Mouse (Mus musculus): ENCODE measurements around the gene Kalrn.
A peak's percentile ranks its signal among the peaks of the same experiment; 100 is the strongest.

The Kalrn gene

DNA sequence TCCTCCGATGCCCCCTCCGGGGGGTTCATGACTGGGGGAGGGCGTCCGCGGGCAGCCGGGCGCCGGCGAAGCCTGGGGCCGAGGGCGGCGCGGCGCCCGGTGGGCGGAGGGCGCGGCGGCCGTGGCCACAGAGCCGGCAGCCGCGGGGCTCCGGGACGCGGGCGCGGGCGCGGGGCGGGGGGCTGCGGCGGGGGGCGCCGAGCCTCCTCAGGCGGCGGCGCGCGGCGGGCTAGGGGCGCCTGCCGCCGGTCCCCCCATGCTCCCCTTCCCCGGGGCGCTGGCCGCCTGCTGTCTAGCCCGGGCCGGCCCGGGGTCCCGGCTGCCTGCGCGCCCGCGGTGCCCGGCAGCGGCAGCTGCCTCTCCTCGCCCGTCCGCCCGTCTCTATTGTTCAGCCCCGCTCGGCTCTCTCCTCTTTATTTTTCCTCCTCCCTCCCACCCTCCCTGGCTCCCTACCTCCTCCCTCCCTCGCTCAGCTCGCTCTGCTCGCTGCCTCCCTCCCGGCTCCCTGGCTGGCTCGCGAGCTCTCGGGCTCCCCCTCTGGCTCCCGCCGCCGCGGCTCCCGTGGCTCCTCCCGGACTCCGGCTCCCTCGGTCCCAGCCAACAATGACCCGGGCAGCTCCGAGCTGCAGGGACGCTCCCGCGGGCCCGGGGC, at the start of gene Kalrn:
Gene Kalrn (minus strand): TSS at position 382 of the 652 bp plus-strand sequence.
- peak; percentile 79 for DNase-seq (ENCODE audit: low spot score in 2 of 2)

DNA sequence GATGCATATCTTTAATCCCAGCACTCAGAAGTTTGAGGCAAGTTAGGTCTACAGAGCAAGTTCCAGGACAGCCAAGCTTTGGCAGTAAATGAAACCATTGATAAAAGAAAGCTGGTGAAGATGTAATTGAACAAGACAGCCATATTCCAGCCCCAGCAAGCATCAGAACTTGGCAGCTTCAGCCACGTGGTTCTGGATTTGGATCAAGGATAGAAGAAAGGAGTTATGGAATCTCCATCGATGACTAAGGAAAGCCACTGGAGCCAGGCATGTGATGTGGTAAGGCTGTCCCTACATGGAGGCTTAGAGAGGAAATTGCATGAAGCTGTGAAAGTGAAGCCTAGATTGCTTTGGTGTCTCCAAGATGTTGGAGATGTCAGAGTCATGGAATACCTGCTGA, 40.7 kb upstream of the Kalrn start:
- DNase-seq (ENCODE audit: low spot score in 2 of 2) = no peak

DNA sequence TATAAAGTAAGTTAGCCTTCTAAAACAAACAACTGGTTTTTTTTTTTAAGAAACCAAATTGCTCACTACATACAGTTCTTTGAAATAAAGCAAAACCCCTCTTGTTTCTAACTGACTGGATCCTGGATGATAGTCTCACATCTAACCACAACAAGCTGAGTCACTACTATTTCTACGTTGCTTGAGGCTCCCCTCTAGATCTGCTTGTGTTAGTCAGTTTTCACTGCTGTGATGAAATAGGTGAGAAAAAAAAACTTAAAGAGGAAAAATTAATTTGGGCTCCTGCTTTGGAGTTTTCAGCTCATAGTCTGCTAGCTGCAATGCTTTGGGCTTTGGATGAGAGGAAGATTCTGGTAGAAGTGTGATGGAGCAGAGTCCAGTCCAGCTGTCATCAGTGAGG, 36.8 kb upstream of the Kalrn start:
- DNase-seq (ENCODE audit: low spot score in 2 of 2) = no peak

DNA sequence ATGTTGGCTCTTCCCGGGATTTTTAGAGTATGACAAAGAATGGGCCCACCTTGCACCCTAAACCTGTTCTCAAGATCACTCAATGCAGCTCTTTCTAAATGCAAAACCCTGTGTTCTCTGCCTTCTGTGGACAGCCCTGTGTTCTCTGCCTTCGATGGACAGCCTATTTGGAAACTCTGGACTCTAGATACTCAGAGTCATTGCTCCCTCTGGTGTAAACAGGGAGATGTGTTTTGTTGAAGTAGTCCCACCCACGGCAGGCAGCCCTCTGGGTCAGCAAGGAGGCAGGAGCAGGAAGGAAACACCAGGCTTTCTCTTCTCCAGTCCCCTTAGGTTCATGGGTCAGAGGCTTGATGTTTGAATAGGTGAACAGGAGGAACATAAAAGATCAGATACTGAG, 32.3 kb upstream of the Kalrn start:
- DNase-seq (ENCODE audit: low spot score in 2 of 2) = no peak

DNA sequence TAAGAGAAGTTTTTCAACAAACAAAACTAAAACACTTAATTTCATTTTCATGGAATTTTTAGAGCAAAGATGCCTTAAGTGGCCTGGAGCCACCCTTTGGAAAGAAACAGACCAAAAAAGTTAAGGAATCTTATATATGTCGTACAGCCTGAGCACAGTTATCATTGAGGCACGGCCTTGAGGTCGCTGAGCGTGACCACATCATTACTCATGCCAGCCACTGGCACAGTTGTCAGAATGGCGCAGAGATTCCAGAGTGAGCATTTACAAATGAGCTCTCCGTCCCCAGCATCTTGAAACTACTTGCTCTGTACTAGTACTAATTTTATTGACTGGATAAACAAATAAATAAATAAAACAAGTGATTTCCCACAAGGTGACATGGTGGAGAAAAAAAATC, 30.5 kb upstream of the Kalrn start:
- no peak for DNase-seq (ENCODE audit: low spot score in 2 of 2)

DNA sequence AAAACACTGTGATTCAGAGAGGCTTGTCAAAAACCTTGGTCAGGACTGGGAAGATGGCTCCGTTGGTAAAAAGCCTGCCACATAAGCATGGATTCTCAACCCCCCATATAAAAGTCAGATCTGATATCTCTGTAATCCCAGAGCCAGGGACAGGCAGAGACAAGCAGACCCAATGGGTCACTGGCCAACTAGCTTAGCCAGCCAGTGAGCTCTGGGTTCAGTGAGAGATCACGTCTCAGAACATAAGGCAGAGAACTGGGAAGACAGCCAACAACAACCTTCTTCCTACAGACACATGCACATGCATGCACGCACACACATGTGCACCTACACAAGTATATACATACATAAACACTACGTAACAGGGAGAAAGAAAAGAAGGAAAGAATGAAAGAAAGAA, 29.7 kb upstream of the Kalrn start:
- no peak for DNase-seq (ENCODE audit: low spot score in 2 of 2)

DNA sequence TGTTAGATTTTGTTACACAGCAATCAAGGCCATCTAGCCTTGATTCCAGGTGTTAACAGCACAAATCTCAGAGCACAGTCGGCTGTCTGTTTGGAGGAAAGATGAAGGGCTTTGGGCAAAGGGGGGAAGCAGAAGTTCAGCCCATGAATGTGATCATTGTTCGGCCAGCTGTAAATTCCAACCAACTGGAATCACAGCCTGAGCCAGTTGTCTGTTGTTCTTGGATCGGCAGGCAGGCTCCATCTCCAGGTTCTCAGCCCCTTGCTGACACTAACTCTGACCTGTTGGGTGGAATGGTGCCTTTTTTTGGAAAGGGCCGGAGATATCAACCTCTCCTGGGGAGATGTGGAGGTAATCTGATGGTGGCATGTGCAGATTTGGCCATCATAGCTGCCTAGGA, 28.6 kb upstream of the Kalrn start:
- DNase-seq (ENCODE audit: low spot score in 2 of 2) = no peak

DNA sequence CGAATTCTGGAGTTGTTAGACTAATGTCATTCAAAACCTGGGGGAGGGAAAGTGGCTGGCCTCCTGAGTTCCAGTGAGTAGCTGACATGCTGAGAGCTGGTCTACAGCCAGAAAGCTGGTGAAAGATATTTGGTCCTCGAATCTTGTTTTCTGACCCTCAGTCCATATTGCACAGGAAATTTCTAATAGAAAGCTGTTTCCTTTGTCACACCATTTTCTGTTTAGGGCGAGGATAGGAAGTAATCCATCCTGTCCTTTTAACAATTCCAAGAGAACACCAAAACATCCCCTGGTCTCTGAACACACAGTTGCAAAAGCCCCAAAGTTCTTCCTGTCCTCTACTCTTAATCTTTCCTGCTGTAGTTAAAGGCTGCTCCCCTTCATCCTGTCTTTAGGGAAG, 22.0 kb upstream of the Kalrn start:
- no peak for DNase-seq (ENCODE audit: low spot score in 2 of 2)

DNA sequence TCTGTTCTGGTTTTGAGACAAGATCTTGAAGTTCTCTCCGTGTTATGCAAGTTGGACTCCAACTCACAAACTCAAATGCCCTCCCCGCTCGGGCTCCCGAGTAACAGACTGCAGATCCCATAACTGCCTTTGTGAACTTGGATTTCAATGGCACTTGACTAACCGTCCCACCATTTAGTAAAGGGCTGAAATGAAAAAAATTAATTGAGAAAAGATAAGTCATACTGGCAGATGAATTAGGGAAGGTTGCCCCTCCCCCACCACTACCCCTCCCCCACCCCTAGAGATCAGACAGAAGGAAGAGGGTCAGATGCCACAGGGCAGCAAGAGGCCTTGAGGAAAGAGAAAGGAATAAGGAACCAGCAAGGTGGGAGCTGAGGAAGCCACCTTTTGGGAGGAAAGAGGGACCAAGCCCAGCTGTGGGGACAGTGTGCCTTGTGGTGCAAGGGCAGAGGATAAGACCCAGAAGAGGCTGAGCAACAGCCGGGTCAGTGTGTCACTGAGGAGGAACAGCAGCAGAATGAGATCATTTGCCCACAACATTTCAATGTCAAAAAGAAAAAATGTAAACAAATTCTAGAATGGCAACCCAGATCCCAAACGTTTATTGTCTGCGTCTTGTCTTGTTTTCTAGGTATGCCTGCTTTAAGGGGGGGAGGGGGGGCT, 21.4 kb upstream of the Kalrn start:
- no peak for DNase-seq (ENCODE audit: low spot score in 2 of 2)

DNA sequence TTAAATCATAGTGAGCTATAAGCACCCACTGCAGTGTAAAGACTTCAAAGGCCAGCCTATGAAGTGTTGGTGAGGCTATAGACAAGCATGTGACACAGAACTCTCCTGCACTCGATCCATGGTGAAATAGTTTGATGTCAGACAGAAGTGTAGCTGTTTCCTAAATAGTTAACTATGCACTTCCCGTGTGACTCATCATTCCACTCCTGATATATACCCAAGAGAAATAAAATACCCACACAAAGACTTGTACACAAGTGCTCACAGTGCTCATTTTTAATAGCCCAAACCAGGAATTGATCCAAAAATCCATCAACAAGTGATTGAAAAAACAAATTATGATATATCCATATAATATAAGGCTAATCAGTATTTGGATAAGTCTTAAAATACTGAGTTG, 19.4 kb upstream of the Kalrn start:
- DNase-seq (ENCODE audit: low spot score in 2 of 2) = no peak

DNA sequence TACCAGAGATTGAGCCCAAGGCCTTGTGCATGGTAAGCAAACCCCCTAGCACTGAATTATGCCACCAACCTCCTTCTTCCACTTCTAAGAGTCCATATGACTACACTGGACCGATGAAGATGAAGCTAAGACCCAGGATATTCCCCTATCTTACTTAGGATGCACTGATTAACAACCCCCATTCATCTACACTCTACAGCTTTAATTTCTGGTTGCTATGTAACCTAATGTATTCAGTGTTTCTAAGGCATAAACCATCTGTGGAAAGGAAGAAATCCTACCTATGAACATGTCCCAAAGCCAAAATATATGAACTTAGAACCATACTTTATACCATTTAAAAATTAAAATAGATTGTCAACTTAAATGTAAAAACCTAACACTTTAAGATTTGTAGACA, 18.6 kb upstream of the Kalrn start:
- no peak for DNase-seq (ENCODE audit: low spot score in 2 of 2)

DNA sequence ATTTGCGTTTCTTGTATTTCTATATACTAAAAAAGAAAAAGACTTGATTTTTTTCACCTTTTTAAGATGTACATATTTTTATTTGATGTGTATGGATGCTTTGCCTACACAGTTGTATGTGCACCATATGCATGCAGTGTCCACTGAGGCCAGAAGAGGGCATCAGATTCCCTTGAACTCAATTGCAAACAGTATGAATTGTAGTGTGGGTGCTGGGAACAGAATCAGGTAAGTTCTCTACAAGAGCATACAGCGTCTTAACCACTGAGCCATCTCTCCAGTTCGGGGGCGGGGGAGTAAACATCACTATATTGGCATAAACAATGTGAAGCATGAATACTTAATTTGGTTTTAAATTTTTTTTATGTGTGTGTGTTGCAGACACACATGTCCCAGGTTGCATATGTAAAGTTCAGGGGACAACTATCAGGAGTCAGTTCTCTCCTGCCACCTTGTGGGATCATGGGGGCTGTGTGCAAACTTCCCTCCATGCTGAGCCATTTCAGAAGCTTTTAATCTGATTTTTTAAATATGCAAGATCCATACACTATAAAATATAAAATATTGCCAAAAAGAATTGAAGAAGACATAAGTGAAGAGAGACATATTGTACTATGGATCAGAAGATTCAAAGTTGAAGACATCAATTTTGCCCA, 6.5 kb upstream of the Kalrn start:
- DNase-seq (ENCODE audit: low spot score in 2 of 2) = no peak

DNA sequence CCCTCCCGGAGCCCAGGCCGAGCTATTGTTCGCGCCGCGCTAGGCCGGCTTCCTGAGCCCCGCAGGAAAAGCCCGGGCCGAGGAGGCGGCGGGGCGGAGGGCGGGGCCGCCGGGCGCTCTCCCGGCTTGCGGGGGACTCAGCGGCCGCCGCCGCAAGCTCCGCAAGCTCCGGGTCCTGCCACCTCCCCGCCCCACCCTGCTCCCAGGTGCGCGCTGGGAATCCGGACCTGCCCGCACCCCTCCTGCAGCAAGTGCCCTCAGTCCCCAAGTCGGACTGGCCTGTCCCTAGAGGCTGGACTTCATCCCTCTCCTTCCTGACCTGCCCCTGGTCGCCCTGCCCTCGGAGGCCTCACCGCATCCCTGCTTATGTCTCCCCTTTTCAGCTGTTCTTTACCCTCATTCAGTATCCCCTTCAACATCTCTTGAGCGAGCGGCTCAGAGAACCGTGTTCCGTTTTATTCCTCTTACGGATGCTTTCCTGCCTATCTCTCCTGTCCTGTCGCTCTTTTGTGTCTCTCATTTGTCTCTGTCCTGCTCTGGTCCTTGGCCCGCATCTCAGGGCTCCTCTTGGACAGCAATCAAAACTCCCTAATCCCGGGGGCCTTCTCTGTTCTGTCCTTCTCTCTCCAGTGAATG, 642 bp upstream of the Kalrn start:
- DNase-seq (ENCODE audit: low spot score in 2 of 2) = no peak

DNA sequence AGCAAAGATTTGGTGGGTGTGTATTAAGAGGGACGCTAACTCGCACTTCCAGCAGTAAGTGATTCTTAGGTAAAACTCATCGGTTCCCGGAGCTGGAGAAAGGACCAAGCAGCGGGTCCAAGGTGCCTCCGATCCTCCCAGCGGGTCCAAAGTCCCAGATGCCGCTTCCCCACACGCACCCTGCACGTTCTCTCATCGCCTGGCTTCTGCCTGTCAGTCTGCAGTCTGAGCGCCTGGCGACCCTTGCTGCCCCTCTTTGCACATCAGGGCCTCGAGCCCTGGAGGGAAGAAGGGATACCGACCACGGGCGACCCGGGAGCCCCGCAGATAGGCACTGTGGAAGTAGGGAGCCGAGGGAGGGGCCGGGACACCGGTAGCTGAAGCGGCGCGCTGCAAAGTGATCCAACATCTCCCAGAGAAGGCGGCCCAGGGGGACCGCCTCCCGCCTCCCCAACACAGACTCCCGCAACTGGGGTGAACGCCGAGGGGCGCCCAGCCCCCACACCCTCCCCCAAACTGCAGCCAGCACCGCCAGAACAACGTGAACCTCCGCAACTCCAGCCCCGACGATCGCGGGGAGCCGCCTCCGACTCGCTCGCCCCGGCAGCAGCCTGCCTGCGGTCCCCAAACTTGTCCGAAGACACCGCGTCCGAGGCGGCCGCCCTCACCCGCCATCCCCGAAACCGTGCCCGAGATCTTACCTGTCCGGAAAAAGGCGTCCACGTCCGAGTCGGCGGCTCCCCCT, 754 bp downstream of the Kalrn start:
- peak in 1 of 2 experiments; percentile 46 for DNase-seq (ENCODE audit: low spot score in 2 of 2)

DNA sequence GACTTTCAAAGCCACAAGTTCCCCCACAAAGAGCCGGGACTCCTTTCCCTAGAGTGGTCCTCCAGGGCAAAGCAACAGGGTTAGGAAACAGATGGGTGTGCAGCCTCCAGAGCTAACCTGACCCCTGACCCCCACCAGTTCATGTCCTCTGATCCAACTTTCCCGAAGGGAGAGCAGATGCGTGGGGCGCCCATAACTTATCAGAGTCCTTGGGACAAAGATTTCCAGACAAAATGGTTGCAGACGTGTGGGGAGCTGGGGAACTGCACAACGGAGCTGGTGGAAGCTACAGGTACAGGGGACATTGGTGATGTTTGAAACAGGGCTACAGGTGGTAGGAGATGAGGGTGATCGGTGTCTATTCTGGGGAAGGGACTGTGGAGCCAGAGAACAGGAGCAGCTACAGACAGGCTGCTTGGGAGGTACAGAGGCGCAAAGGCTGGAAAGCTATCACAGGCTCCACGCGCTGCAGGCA, 1.4 kb downstream of the Kalrn start:
- no peak for DNase-seq (ENCODE audit: low spot score in 2 of 2)

DNA sequence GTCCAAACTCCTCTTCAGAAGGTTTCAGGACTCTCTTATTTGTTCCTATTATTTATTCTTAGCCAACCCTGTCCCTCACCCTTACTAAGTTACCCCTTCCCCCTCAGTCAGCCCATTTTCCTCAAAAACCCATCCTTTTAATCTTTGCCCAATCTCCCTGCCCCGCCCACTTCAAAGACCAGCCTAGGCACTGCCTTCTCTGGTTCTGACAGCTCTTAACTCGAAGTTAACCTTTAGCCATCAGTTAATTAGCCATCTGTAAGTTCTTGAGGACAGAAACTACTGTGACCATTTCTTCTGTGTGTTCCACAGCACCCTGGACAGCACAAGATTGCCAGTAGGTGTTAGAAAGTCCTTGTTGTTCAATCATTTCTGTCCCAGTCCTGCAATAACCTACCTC, 3.4 kb downstream of the Kalrn start:
- no peak for DNase-seq (ENCODE audit: low spot score in 2 of 2)

DNA sequence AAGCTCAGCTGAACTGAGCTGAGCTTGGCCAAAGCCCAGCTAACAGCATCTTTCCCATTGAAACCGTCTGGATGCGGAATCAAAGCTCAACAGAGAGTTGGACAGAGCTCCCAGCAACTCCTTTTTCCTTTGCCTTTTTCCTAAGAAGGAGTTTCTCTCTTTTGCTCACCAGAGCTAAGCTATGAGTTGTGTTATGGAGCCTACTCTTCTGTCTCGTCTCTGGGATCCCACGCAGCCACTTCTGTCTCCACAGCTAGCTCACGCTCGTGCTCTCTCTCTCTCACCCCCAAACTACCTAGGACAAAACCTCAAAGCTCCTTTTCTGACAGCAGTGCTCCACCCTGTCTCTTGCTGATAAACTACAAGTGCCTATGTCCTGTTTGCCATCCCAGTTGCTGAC, 4.5 kb downstream of the Kalrn start:
- peak in 1 of 2 experiments; percentile 57 for DNase-seq (ENCODE audit: low spot score in 2 of 2)

DNA sequence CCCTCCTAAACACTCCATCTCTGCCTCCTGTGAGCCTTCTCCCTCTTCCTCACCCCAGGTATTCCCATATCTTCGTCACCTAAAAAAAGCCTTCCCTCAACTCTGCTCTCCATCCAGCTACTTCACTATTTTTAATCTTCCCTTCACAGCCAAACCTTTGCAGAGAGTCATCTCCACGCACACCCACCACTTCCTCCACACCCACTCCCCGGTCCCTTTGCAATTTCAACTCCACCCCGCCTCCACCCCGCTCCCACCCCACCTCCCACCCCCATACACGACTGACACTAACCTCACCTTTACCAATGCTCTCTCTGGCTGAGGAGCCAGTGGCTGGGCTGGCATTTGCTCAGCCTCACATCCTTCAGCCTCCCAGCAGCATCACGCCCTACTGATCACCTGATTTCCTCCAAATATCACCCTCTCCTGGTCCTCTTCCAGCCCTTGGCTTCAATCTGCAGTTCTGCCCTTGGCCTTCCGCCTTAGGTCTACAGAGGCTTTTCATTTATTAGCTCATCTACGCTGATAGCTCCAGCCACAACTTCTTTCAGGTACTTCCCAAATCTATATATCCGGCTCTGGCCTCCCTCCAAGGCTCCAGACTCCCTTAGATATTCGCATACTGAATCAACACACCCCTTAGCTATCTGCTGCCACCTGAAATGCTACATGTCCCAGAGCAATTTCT, 9.6 kb downstream of the Kalrn start:
- DNase-seq (ENCODE audit: low spot score in 2 of 2) = peak in 1 of 2 experiments; percentile 41

DNA sequence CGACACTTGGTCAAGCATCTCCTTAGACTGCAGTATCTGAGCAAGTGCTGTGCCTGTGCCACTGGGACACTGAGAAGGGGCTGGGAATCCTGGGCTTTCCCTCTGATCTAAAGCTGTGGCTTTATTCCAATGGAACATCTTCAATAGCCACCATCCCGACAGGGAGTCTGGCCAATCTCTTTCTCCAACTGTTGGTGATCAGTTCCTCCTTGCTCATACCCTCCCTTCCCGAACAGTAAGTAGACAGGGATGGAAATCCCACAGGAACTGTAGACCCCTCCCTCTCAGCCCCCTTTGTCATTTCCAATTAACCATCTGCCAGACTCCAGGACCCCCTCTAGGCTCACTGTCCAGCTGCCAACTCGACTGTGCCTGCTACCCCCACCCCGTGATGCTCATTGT, 11.6 kb downstream of the Kalrn start:
- DNase-seq (ENCODE audit: low spot score in 2 of 2) = no peak

DNA sequence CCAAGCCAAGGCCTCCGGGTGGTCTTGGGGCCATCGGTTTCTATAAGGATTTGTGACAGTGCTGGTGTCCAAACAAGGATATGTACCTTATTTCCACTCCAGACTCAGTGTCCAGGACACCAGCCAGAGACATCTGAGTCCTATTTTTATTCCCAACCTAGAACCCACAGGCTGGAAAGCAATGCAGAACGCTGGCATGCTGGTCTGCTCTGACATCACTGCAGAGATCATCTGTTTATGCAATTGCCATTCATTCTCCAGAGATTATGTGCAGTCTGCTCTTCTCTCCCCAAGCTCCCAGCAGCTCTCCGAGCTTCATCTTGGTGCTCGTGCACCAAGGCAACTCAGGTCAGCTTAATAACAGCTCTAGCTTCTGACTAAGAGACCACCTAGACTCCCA, 12.5 kb downstream of the Kalrn start:
- DNase-seq (ENCODE audit: low spot score in 2 of 2) = peak in 1 of 2 experiments; percentile 68

DNA sequence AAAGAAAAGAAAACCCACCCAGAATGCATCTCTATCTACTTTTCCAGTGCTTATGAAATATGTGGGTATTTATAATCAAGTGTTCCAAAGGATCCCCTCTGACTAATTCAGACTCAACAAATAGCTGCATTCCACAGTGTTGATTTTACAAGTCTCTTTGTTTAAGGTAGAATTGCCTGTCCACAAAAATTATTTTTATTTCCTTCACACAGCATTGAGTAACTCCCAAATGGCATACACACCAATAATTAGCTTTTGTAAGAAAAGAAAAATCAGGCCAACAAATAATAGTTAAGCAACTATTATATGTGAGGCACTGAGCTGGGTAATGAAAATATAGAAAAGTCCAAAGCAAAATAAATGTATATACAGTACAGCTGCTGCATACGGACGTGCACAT, 12.9 kb downstream of the Kalrn start:
- DNase-seq (ENCODE audit: low spot score in 2 of 2) = no peak
